Mouse (Mus musculus) B cell, adult 67 days (primary cell): ENCODE measurements around the gene Gm15080. TPM values are rescaled to one million over a fixed set of nuclear protein-coding genes. Genes with fewer than 3 reads are reported as not detected.

Experiments
- total RNA-seq, 2 experiments: library from RNA; stranded (reverse); gene quantifications; 4 replicates each; pipeline ENCODE4 v1.2.4; 2023

Gm15080 gene
- not detected for total RNA-seq

GRCm38 (mm10) chrX:147992693-147993092, at the start of gene Gm15080:
Gene Gm15080, plus strand, starts transcription at chrX:147992993.

Other genes starting within 250 kb of the Gm15080 start
- gene Gm15128, start 227.0 kb upstream of the Gm15080 start, total RNA-seq: not detected
- gene Gm15107, start 187.7 kb downstream of the Gm15080 start, total RNA-seq: not detected